18 mouse cellular contexts compared by ENCODE assay signal in the genomic region with DNA sequence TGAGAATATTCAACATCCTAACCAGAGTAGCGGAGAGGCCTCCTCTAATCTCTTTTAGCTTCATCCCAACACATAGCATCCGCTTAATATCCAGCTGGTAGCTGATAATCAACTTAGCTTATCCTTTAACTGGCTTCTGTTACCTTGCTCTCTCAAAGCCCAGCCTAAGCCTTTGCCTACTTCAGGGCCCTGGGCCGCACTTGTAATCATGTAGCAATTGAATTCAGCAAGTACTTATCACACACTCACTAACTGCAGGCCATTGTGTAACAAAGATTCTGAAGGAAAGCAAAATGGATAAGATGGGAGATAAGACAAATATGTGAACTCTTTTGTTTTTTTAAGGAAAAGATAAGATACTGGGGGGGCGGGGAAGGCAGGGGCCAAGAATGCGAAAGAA. TPM values are rescaled to one million over a fixed set of nuclear protein-coding genes. Genes with fewer than 3 reads are reported as not detected.
DNase-seq lines count a peak whose midpoint lies in the region; ATAC-seq and TF ChIP-seq lines count a peak whose summit lies in the region.
"Had no signal": no experiment of that assay in that cellular context is flagged by ENCODE, and none has a peak within 500 bp of the region (broad histone marks: within the 10 kb centered on the region; RNA-seq: fewer than 3 reads in every experiment).

No protein-coding gene starts in this region.

- TF ChIP-seq POLR2A in lung, adult 2 months (IDR thresholded peaks at IDR 0.05; ENCODE audit: borderline replicate concordance, extremely low read depth, low read depth, low read length) = no peak
- TF ChIP-seq POLR2A in myocyte (IDR thresholded peaks at IDR 0.05; ENCODE audit: insufficient read length, low read depth) = no peak

- no peak overlapping the region for H3K4me3 ChIP-seq in lung, embryonic 16.5 days (ENCODE audit: low read length)
- no peak overlapping the region for H3K4me3 ChIP-seq in lung, adult 2 months (replicated peaks; ENCODE audit: extremely low read depth, low read depth, low read length)
- no peak overlapping the region for H3K4me3 ChIP-seq in myocyte
- H3K4me3 ChIP-seq: embryonic facial prominence, embryonic 10.5 days; embryonic facial prominence, embryonic 12.5 days; forebrain, embryonic 13.5 days; forebrain, embryonic 15.5 days had no signal

- H3K79me2 ChIP-seq in myocyte (ENCODE audit: control insufficient read depth, insufficient read depth) = no peaks in the 10 kb centered on the region

- no peak overlapping the region for H3K4me2 ChIP-seq in lung, embryonic 16.5 days (ENCODE audit: low read depth, low read length)
- H3K4me2 ChIP-seq in myocyte (ENCODE audit: low read depth) = peak overlapping the region; percentile 45
- H3K4me2 ChIP-seq: embryonic facial prominence, embryonic 12.5 days; forebrain, embryonic 13.5 days; forebrain, embryonic 15.5 days had no signal

- H3K9ac ChIP-seq in lung, embryonic 16.5 days (ENCODE audit: low read length) = no peak overlapping the region
- H3K9ac ChIP-seq: embryonic facial prominence, embryonic 12.5 days; forebrain, embryonic 13.5 days; forebrain, embryonic 15.5 days had no signal

- no peak for DNase-seq in lung, adult 2 months
- peak; percentile 5 for DNase-seq in retina, postnatal 1 day
- DNase-seq in retina, embryonic 14.5 days (ENCODE audit: low spot score) = no peak
- DNase-seq in kidney, adult 11 months = no peak
- no peak for DNase-seq in spleen, adult 12 weeks (ENCODE audit: low spot score)
- DNase-seq: cerebellum, adult 11-12 months; cerebellum, adult 2 months; cerebellum, adult 9-10 months; cerebellum, postnatal 10 days; cerebellum, postnatal 25 days had no signal

- H3K4me1 ChIP-seq in lung, embryonic 16.5 days (replicated peaks; ENCODE audit: control insufficient read depth, insufficient read depth, low read length) = no peaks in the 10 kb centered on the region
- peaks cover 3% of the 10 kb centered on the region; the same call in 1 of the 2 replicates for H3K4me1 ChIP-seq in lung, adult 2 months (ENCODE audit: control insufficient read depth, insufficient read depth, low read length)
- H3K4me1 ChIP-seq: embryonic facial prominence, embryonic 10.5 days; embryonic facial prominence, embryonic 12.5 days; forebrain, embryonic 13.5 days; forebrain, embryonic 15.5 days had no signal

- TF ChIP-seq CTCF in lung, adult 2 months (IDR thresholded peaks at IDR 0.05; ENCODE audit: insufficient read depth, low read length) = no peak

- no peak overlapping the region for H3ac ChIP-seq in myocyte (ENCODE audit: control insufficient read depth, insufficient read length)

- no peaks in the 10 kb centered on the region for H3K27me3 ChIP-seq in lung, embryonic 16.5 days (ENCODE audit: control insufficient read depth, insufficient read depth, low read depth, low read length)
- H3K27me3 ChIP-seq in myocyte (ENCODE audit: control insufficient read depth, insufficient read depth, insufficient read length) = no peaks in the 10 kb centered on the region
- H3K27me3 ChIP-seq: embryonic facial prominence, embryonic 12.5 days; forebrain, embryonic 13.5 days; forebrain, embryonic 15.5 days had no signal

- H3K9me3 ChIP-seq in lung, embryonic 16.5 days (ENCODE audit: control insufficient read depth, low read length) = no peaks in the 10 kb centered on the region
- H3K9me3 ChIP-seq: embryonic facial prominence, embryonic 10.5 days; embryonic facial prominence, embryonic 12.5 days; forebrain, embryonic 13.5 days; forebrain, embryonic 15.5 days had no signal

- no peak overlapping the region for H3K27ac ChIP-seq in lung, embryonic 16.5 days (ENCODE audit: low read length)
- H3K27ac ChIP-seq: embryonic facial prominence, embryonic 10.5 days; embryonic facial prominence, embryonic 12.5 days; forebrain, embryonic 13.5 days; forebrain, embryonic 15.5 days had no signal

- 55% methylated on average over 5 of the region's 5 CpGs for WGBS in lung, embryonic 16.5 days
- WGBS in lung, adult 2 months = 63% methylated on average over 5 of the region's 5 CpGs

- ATAC-seq in lung, embryonic 16.5 days (ENCODE audit: low read depth) = peak; percentile 70
- 0 out of 2 replicates have a peak, but pooled peaks have one; percentile 6 for ATAC-seq in granulocyte monocyte progenitor cell, adult 5-6 weeks (replicated peaks; ENCODE audit: poor library complexity, severe bottlenecking)
- ATAC-seq: forebrain, embryonic 13.5 days; forebrain, embryonic 15.5 days had no signal

- no peaks in the 10 kb centered on the region for H3K36me3 ChIP-seq in lung, embryonic 16.5 days (ENCODE audit: control insufficient read depth, insufficient read depth, low read length)
- no peaks in the 10 kb centered on the region for H3K36me3 ChIP-seq in myocyte (ENCODE audit: control insufficient read depth, insufficient read depth)
- H3K36me3 ChIP-seq: embryonic facial prominence, embryonic 10.5 days; embryonic facial prominence, embryonic 12.5 days; forebrain, embryonic 15.5 days had no signal

TF ChIP-seq in myocyte, 11 proteins besides CTCF, POLR2A, EP300 and RAD21:
- TF ChIP-seq TCF12 (IDR thresholded peaks at IDR 0.05; ENCODE audit: insufficient read depth, poor library complexity, severe bottlenecking) = no peak
- TF ChIP-seq REST (IDR thresholded peaks at IDR 0.05; ENCODE audit: insufficient read depth, insufficient read length) = no peak
- TF ChIP-seq CEBPB (IDR thresholded peaks at IDR 0.05; ENCODE audit: insufficient read depth, poor library complexity, severe bottlenecking) = no peak
- TF ChIP-seq USF1 (IDR thresholded peaks at IDR 0.05; ENCODE audit: low read depth) = no peak
- no peak for TF ChIP-seq MYOD1 (IDR thresholded peaks at IDR 0.05; ENCODE audit: control insufficient read depth in 1 of 3, insufficient read length in 2 of 3, low read depth in 2 of 3)
- TF ChIP-seq MYOG (IDR thresholded peaks at IDR 0.05; ENCODE audit: control insufficient read depth in 1 of 3, insufficient read depth in 1 of 3, insufficient read length in 2 of 3, low read depth in 2 of 3) = no peak
- no peak for TF ChIP-seq TCF3 (IDR thresholded peaks at IDR 0.05; ENCODE audit: insufficient read length, low read depth)

RNA-seq across cellular contexts. Expression of a gene that starts 57.6 kb away (rescaled TPM):
- polyA plus RNA-seq in lung, embryonic 16.5 days (2015; fragmentation: Nextera tagmentation; extraction: Ambion mirVana) = 9.8 and 12.4 TPM in 2 replicates
- 25.1 and 27.5 TPM in 2 replicates for polyA plus RNA-seq in lung, adult 2 months (2012; rRNA removed)
- 1.4 and 1.7 TPM in 2 replicates for total RNA-seq in granulocyte monocyte progenitor cell, adult 5-6 weeks (2014; fragmentation: Nextera tagmentation)
- total RNA-seq in granulocyte monocyte progenitor cell, adult 5-6 weeks (2017) = 0.62 and 1.6 TPM in 2 replicates
- 2.4 TPM for polyA plus RNA-seq in myocyte (2012; fragmentation: generic; extraction: Trizol)
- total RNA-seq: MEL had no signal
